ENCODE assay signal across 14 mouse cellular contexts in genomic region chr2:52133351-52133750, GRCm38 (mm10).
DNase-seq lines count a peak whose midpoint lies in the region; ATAC-seq and TF ChIP-seq lines count a peak whose summit lies in the region.
"Had no signal": no experiment of that assay in that cellular context is flagged by ENCODE, and none has a peak within 500 bp of the region (broad histone marks: within the 10 kb centered on the region; RNA-seq: fewer than 3 reads in every experiment).

No protein-coding gene starts in this region.

- H3K36me3 ChIP-seq in forebrain, postnatal 0 days (ENCODE audit: insufficient read depth), result no peaks in the 10 kb centered on the region
- H3K36me3 ChIP-seq in forebrain, embryonic 11.5 days (ENCODE audit: control insufficient read depth, insufficient read depth, low read length), result no peaks in the 10 kb centered on the region; the same call in 1 of the 2 replicates
- H3K36me3 ChIP-seq in lung, postnatal 0 days (ENCODE audit: insufficient read depth, low read length), result no peaks in the 10 kb centered on the region; the same call in 1 of the 2 replicates

- TF ChIP-seq CTCF in forebrain, postnatal 0 days (IDR thresholded peaks at IDR 0.05; ENCODE audit: low read depth), result no peak
- TF ChIP-seq CTCF in lung, postnatal 0 days (IDR thresholded peaks at IDR 0.05), result no peak

- ATAC-seq in forebrain, postnatal 0 days, result peak; percentile 66
- ATAC-seq in forebrain, embryonic 11.5 days (replicated peaks; ENCODE audit: low FRiP score), result no peak
- no peak for ATAC-seq in lung, postnatal 0 days
- ATAC-seq: CD4-positive, CD25-positive, alpha-beta regulatory T cell, adult 4 months; Patski had no signal

- H3K4me3 ChIP-seq in forebrain, postnatal 0 days (ENCODE audit: low read depth, low read length), result no peak overlapping the region
- H3K4me3 ChIP-seq in forebrain, embryonic 11.5 days (ENCODE audit: low read depth, low read length), result no peak overlapping the region
- H3K4me3 ChIP-seq in lung, postnatal 0 days (ENCODE audit: low read depth, low read length), result no peak overlapping the region
- H3K4me3 ChIP-seq: layer of hippocampus, adult 2 months; liver, embryonic 13.5 days; megakaryocyte, embryonic 14.5 days had no signal

- no peak overlapping the region for H3K4me2 ChIP-seq in forebrain, postnatal 0 days (ENCODE audit: low read depth)
- H3K4me2 ChIP-seq in forebrain, embryonic 11.5 days (ENCODE audit: low read depth, low read length, severe bottlenecking), result no peak overlapping the region
- H3K4me2 ChIP-seq in lung, postnatal 0 days (replicated peaks; ENCODE audit: low read depth, low read length), result no peak overlapping the region
- H3K4me2 ChIP-seq: liver, embryonic 13.5 days had no signal

- H3K27me3 ChIP-seq in forebrain, postnatal 0 days (ENCODE audit: insufficient read depth, low read length), result no peaks in the 10 kb centered on the region
- H3K27me3 ChIP-seq in forebrain, embryonic 11.5 days (ENCODE audit: control insufficient read depth, insufficient read depth, low read length), result no peaks in the 10 kb centered on the region
- H3K27me3 ChIP-seq in lung, postnatal 0 days (replicated peaks; ENCODE audit: insufficient read depth, low read length), result no peaks in the 10 kb centered on the region
- H3K27me3 ChIP-seq: liver, embryonic 13.5 days; megakaryocyte, embryonic 14.5 days; Patski had no signal

- no peaks in the 10 kb centered on the region for H3K9me3 ChIP-seq in forebrain, postnatal 0 days (ENCODE audit: low read length)
- no peaks in the 10 kb centered on the region for H3K9me3 ChIP-seq in forebrain, embryonic 11.5 days (ENCODE audit: control insufficient read depth, low read length)
- no peaks in the 10 kb centered on the region for H3K9me3 ChIP-seq in lung, postnatal 0 days (ENCODE audit: low read length)
- H3K9me3 ChIP-seq: liver, embryonic 13.5 days; megakaryocyte, embryonic 14.5 days had no signal

- peak; percentile 33 for DNase-seq in forebrain, postnatal 0 days
- no peak for DNase-seq in forebrain, embryonic 11.5 days (ENCODE audit: low spot score)
- DNase-seq in lung, postnatal 14 days, result peak; percentile 12
- DNase-seq in lung, postnatal 0 days (ENCODE audit: low spot score), result no peak
- peak; percentile 8 for DNase-seq in brain, embryonic 18.5 days (ENCODE audit: low read depth, low spot score)
- peak; percentile 8 for DNase-seq in heart, postnatal 25 days (ENCODE audit: low spot score)
- DNase-seq in retina, postnatal 1 day, result no peak
- DNase-seq: kidney, adult 11 months; liver, embryonic 13.5 days; thymus, adult 18-20 months had no signal

- H3K4me1 ChIP-seq in forebrain, postnatal 0 days (ENCODE audit: insufficient read depth), result no peaks in the 10 kb centered on the region
- no peaks in the 10 kb centered on the region for H3K4me1 ChIP-seq in forebrain, embryonic 11.5 days (replicated peaks; ENCODE audit: control insufficient read depth, insufficient read depth, low read length)
- H3K4me1 ChIP-seq in lung, postnatal 0 days (ENCODE audit: insufficient read depth, low read depth, low read length), result no peaks in the 10 kb centered on the region
- H3K4me1 ChIP-seq: liver, embryonic 13.5 days; megakaryocyte, embryonic 14.5 days had no signal

- no peak for TF ChIP-seq EP300 in lung, postnatal 0 days (IDR thresholded peaks at IDR 0.05)

- intact Hi-C loops in heart, postnatal 25 days (cut with DNase I), result no loop called here

- H3K27ac ChIP-seq in forebrain, postnatal 0 days (ENCODE audit: low read depth, low read length), result no peak overlapping the region
- no peak overlapping the region for H3K27ac ChIP-seq in forebrain, embryonic 11.5 days (ENCODE audit: low read depth, low read length)
- H3K27ac ChIP-seq in lung, postnatal 0 days (ENCODE audit: low read length), result no peak overlapping the region
- H3K27ac ChIP-seq: layer of hippocampus, adult 2 months; liver, embryonic 13.5 days had no signal

- no peak overlapping the region for H3K9ac ChIP-seq in forebrain, postnatal 0 days
- no peak overlapping the region for H3K9ac ChIP-seq in forebrain, embryonic 11.5 days (ENCODE audit: low read length)
- no peak overlapping the region for H3K9ac ChIP-seq in lung, postnatal 0 days (replicated peaks; ENCODE audit: low read depth)
- H3K9ac ChIP-seq: liver, embryonic 13.5 days had no signal

- 79% methylated on average over 2 of the region's 2 CpGs for WGBS in forebrain, postnatal 0 days
- WGBS in forebrain, embryonic 11.5 days, result 96% methylated on average over 2 of the region's 2 CpGs
- 95% methylated on average over 2 of the region's 2 CpGs for WGBS in lung, postnatal 0 days

Comparison
In these comparisons a context has a peak if more than half of its experiments do, and no peak if none do; other contexts are left out.
1. DNase-seq: peak in forebrain, postnatal 0 days (single experiment), lung, postnatal 14 days (single experiment), brain, embryonic 18.5 days (single experiment) and heart, postnatal 25 days (single experiment); none in forebrain, embryonic 11.5 days (single experiment), lung, postnatal 0 days (single experiment) and retina, postnatal 1 day (single experiment).